8 mouse cellular contexts compared by ENCODE assay signal in the genomic region with DNA sequence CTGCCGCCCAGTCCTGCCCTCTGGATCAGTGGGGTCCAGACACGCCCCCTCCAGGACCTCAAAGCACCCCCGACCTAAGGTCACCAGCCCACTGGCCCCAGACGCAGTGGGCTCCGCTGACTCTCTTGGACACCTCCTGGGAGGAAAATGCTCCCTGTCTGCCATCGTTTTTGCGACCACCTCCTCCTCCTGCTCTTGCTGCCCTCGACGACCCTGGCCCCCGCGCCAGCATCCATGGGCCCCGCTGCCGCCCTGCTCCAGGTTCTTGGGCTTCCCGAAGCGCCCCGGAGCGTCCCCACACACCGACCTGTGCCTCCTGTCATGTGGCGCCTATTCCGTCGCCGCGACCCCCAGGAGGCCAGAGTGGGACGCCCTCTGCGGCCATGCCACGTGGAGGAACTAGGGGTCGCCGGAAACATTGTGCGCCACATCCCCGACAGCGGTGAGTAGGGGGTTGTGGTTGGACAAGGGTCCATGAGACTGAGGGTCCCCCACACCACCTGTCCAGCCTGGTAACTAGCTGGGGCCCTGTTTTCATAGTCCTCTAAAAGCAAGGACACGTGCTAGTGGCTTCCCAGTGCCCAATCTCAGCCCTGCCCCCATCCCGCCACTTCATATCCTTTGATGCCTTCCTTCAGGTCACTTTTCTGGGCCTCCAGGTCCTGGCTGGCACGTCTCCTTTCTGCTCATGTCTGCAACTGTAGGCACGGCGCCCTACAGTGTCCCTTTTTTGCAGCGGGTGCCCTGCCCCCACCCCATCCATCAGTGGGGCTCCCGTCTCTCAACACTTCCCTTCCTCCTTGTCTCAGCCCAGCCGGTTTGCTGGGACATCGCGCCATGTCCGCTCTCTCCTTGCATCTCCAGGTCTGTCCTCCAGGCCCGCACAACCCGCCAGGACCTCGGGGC. TPM values are rescaled to one million over a fixed set of nuclear protein-coding genes. Genes with fewer than 3 reads are reported as not detected.
DNase-seq lines count a peak whose midpoint lies in the region; ATAC-seq and TF ChIP-seq lines count a peak whose summit lies in the region.

No protein-coding gene starts in this region.

- H3K4me2 ChIP-seq in kidney, embryonic 14.5 days (replicated peaks; ENCODE audit: low read depth, low read length): peak overlapping the region; percentile 35
- H3K4me2 ChIP-seq in hindbrain, embryonic 13.5 days: peak overlapping the region; percentile 29; the same call in 1 of the 2 replicates
- H3K4me2 ChIP-seq in myocyte (ENCODE audit: low read depth): no peak overlapping the region

- DNase-seq in kidney, adult 18-20 months: no peak
- DNase-seq in embryo, embryonic 10.5 days (ENCODE audit: low spot score): peak; percentile 55
- no peak for DNase-seq in spleen, postnatal 14 days (ENCODE audit: low spot score in 2 of 2)

- no peak overlapping the region for H3K27ac ChIP-seq in kidney, embryonic 14.5 days (ENCODE audit: low read depth, low read length)
- H3K27ac ChIP-seq in hindbrain, embryonic 13.5 days: no peak overlapping the region

- no peaks in the 10 kb centered on the region for H3K79me2 ChIP-seq in myocyte (ENCODE audit: control insufficient read depth, insufficient read depth)

- WGBS in kidney, embryonic 14.5 days: 4% methylated on average over 45 of the region's 45 CpGs
- 7% methylated on average over 45 of the region's 45 CpGs for WGBS in hindbrain, embryonic 13.5 days

- peak; percentile 41 for ATAC-seq in kidney, embryonic 14.5 days (ENCODE audit: low FRiP score, low TSS enrichment)
- peak; percentile 41 for ATAC-seq in hindbrain, embryonic 13.5 days (ENCODE audit: low FRiP score)
- no peak for ATAC-seq in erythroblast, adult 5-6 weeks (replicated peaks; ENCODE audit: low FRiP score, poor library complexity, severe bottlenecking)
- ATAC-seq in monocyte, adult 5-6 weeks (replicated peaks; ENCODE audit: insufficient number of reproducible peaks, low FRiP score, low TSS enrichment, poor library complexity, severe bottlenecking): no peak

- no peak overlapping the region for H3ac ChIP-seq in myocyte (ENCODE audit: control insufficient read depth, insufficient read length)

- no peaks in the 10 kb centered on the region for H3K27me3 ChIP-seq in kidney, embryonic 14.5 days (ENCODE audit: control insufficient read depth, insufficient read depth, low read length)
- peaks cover 15% of the 10 kb centered on the region; the same call in 1 of the 2 replicates for H3K27me3 ChIP-seq in hindbrain, embryonic 13.5 days
- no peaks in the 10 kb centered on the region for H3K27me3 ChIP-seq in myocyte (ENCODE audit: control insufficient read depth, insufficient read depth, insufficient read length)

- no peaks in the 10 kb centered on the region for H3K9me3 ChIP-seq in kidney, embryonic 14.5 days (ENCODE audit: control insufficient read depth, low read length)
- H3K9me3 ChIP-seq in hindbrain, embryonic 13.5 days: no peaks in the 10 kb centered on the region

- H3K4me3 ChIP-seq in kidney, embryonic 14.5 days (ENCODE audit: low read length): peak overlapping the region; percentile 3
- 0 out of 2 replicates have a peak overlapping the region, but pooled peaks have one; percentile 0 for H3K4me3 ChIP-seq in hindbrain, embryonic 13.5 days
- no peak overlapping the region for H3K4me3 ChIP-seq in myocyte

- peaks cover 20% of the 10 kb centered on the region for H3K4me1 ChIP-seq in kidney, embryonic 14.5 days (ENCODE audit: control insufficient read depth, insufficient read depth, low read length)
- peaks cover 32% of the 10 kb centered on the region for H3K4me1 ChIP-seq in hindbrain, embryonic 13.5 days (replicated peaks)

- peak overlapping the region; percentile 42 for H3K9ac ChIP-seq in kidney, embryonic 14.5 days (ENCODE audit: low read depth, low read length)
- peak overlapping the region; percentile 56 for H3K9ac ChIP-seq in hindbrain, embryonic 13.5 days

- no peak for TF ChIP-seq POLR2A in myocyte (IDR thresholded peaks at IDR 0.05; ENCODE audit: insufficient read length, low read depth)

- H3K36me3 ChIP-seq in kidney, embryonic 14.5 days (ENCODE audit: control insufficient read depth, insufficient read depth, low read length): peaks cover 38% of the 10 kb centered on the region
- peaks cover 88% of the 10 kb centered on the region for H3K36me3 ChIP-seq in hindbrain, embryonic 13.5 days
- H3K36me3 ChIP-seq in myocyte (ENCODE audit: control insufficient read depth, insufficient read depth): peaks cover 17% of the 10 kb centered on the region

TF ChIP-seq in myocyte, 11 proteins besides CTCF, POLR2A, EP300 and RAD21:
- TF ChIP-seq POLR2AphosphoS2 (IDR thresholded peaks at IDR 0.05; ENCODE audit: insufficient read length, low read depth): peak; percentile 65
- TF ChIP-seq MYOG (IDR thresholded peaks at IDR 0.05; ENCODE audit: control insufficient read depth in 1 of 3, insufficient read depth in 1 of 3, insufficient read length in 2 of 3, low read depth in 2 of 3): no peak
- TF ChIP-seq TCF12 (IDR thresholded peaks at IDR 0.05; ENCODE audit: insufficient read depth, poor library complexity, severe bottlenecking): no peak
TF ChIP-seq in myocyte: peak in this region for 1.

RNA-seq across cellular contexts. Expression of a gene that starts 0.5 kb away (rescaled TPM):
- polyA plus RNA-seq in kidney, embryonic 14.5 days (2014; fragmentation: Nextera tagmentation; extraction: Ambion mirVana): 7.6 and 7.9 TPM in 2 replicates
- 1.2 and 2.6 TPM in 2 replicates for polyA plus RNA-seq in hindbrain, embryonic 13.5 days (2015; fragmentation: Nextera tagmentation; extraction: Ambion mirVana)
- polyA plus RNA-seq in myocyte (2012; fragmentation: generic; extraction: Trizol): 2.6 TPM
- total RNA-seq in erythroblast, adult 5-6 weeks (2015; ENCODE audit: low replicate concordance): not detected in 2 replicates
- total RNA-seq in erythroblast, adult 5-6 weeks (2017; ENCODE audit: low replicate concordance): not detected in 2 replicates
- total RNA-seq in monocyte, adult 5-6 weeks (2017): not detected in 3 replicates

RNA-seq across cellular contexts. Expression of a gene that starts 14.5 kb away (rescaled TPM):
- polyA plus RNA-seq in kidney, embryonic 14.5 days (2014; fragmentation: Nextera tagmentation; extraction: Ambion mirVana): 2.3 and 2.6 TPM in 2 replicates
- polyA plus RNA-seq in hindbrain, embryonic 13.5 days (2015; fragmentation: Nextera tagmentation; extraction: Ambion mirVana): 24.5 and 25.1 TPM in 2 replicates
- polyA plus RNA-seq in myocyte (2012; fragmentation: generic; extraction: Trizol): 4.4 TPM
- total RNA-seq in erythroblast, adult 5-6 weeks (2015; ENCODE audit: low replicate concordance): not detected in 2 replicates
- 0.43 TPM in 1 of 2 replicates, not detected in the other for total RNA-seq in erythroblast, adult 5-6 weeks (2017; ENCODE audit: low replicate concordance)
- not detected in 3 replicates for total RNA-seq in monocyte, adult 5-6 weeks (2017)

RNA-seq across cellular contexts. Expression of a gene that starts 23.0 kb away (rescaled TPM):
- polyA plus RNA-seq in kidney, embryonic 14.5 days (2014; fragmentation: Nextera tagmentation; extraction: Ambion mirVana): 21.8 and 24.2 TPM in 2 replicates
- 14.4 and 15.9 TPM in 2 replicates for polyA plus RNA-seq in hindbrain, embryonic 13.5 days (2015; fragmentation: Nextera tagmentation; extraction: Ambion mirVana)
- 35.8 TPM for polyA plus RNA-seq in myocyte (2012; fragmentation: generic; extraction: Trizol)
- total RNA-seq in erythroblast, adult 5-6 weeks (2015; ENCODE audit: low replicate concordance): 7.1 and 9.2 TPM in 2 replicates
- total RNA-seq in erythroblast, adult 5-6 weeks (2017; ENCODE audit: low replicate concordance): 20.9 and 21.5 TPM in 2 replicates
- total RNA-seq in monocyte, adult 5-6 weeks (2017): 21.5 to 44.5 TPM (median 27.6 TPM) in 3 replicates

RNA-seq across cellular contexts. Expression of a gene that starts 27.8 kb away (rescaled TPM):
- 322 and 327 TPM in 2 replicates for polyA plus RNA-seq in kidney, embryonic 14.5 days (2014; fragmentation: Nextera tagmentation; extraction: Ambion mirVana)
- 275 and 288 TPM in 2 replicates for polyA plus RNA-seq in hindbrain, embryonic 13.5 days (2015; fragmentation: Nextera tagmentation; extraction: Ambion mirVana)
- 236 TPM for polyA plus RNA-seq in myocyte (2012; fragmentation: generic; extraction: Trizol)
- 52.7 and 89.2 TPM in 2 replicates for total RNA-seq in erythroblast, adult 5-6 weeks (2015; ENCODE audit: low replicate concordance)
- total RNA-seq in erythroblast, adult 5-6 weeks (2017; ENCODE audit: low replicate concordance): 36.9 and 53.7 TPM in 2 replicates
- 79.7 to 131 TPM (median 108 TPM) in 3 replicates for total RNA-seq in monocyte, adult 5-6 weeks (2017)

RNA-seq across cellular contexts. Expression of a gene that starts 27.8 kb away (rescaled TPM):
- 49.9 TPM in 2 replicates for polyA plus RNA-seq in kidney, embryonic 14.5 days (2014; fragmentation: Nextera tagmentation; extraction: Ambion mirVana)
- polyA plus RNA-seq in hindbrain, embryonic 13.5 days (2015; fragmentation: Nextera tagmentation; extraction: Ambion mirVana): 45.8 and 50.9 TPM in 2 replicates
- polyA plus RNA-seq in myocyte (2012; fragmentation: generic; extraction: Trizol): 106 TPM
- 15.0 TPM in 2 replicates for total RNA-seq in erythroblast, adult 5-6 weeks (2015; ENCODE audit: low replicate concordance)
- 23.3 and 40.0 TPM in 2 replicates for total RNA-seq in erythroblast, adult 5-6 weeks (2017; ENCODE audit: low replicate concordance)
- 74.6 to 94.0 TPM (median 75.3 TPM) in 3 replicates for total RNA-seq in monocyte, adult 5-6 weeks (2017)

Comparison
In these comparisons a context has a peak if more than half of its experiments do, and no peak if none do; other contexts are left out.
1. ATAC-seq: peak in kidney, embryonic 14.5 days (single experiment) and hindbrain, embryonic 13.5 days (single experiment); none in erythroblast, adult 5-6 weeks (single experiment) and monocyte, adult 5-6 weeks (single experiment).